Mouse (Mus musculus) embryonic facial prominence, embryonic 11.5 days (tissue): ENCODE data around the gene Tgm5. TPM values are rescaled to one million over a fixed set of nuclear protein-coding genes. Genes with fewer than 3 reads are reported as not detected.

Experiments used
- ATAC-seq: fragments of 200-750 bp; cut with Nextera tagmentation; replicated peaks from 2 replicates; pipeline ENCODE4 v1.8.0; 2017; ENCODE audit warnings: low read depth; ENCODE audit not compliant: insufficient number of reproducible peaks, low FRiP score, low TSS enrichment
- DNase-seq: peaks from one replicate; pipeline ENCODE4 v3.0.0-alpha.2; 2015; ENCODE audit warnings: low spot score
- H3K27ac ChIP-seq: fragments of 300-500 bp; sonication (generic); replicated peaks from 2 replicates; pipeline ENCODE4 v1.5.1; 2014; ENCODE audit warnings: mild to moderate bottlenecking, low read depth, low read length, control low read depth
- H3K27me3 ChIP-seq: fragments of 300-500 bp; sonication (generic); 2 replicates; pipeline ENCODE4 v1.6.1; 2014; ENCODE audit warnings: mild to moderate bottlenecking, low read length, moderate library complexity, mixed read lengths; ENCODE audit not compliant: control insufficient read depth, insufficient read depth
- H3K36me3 ChIP-seq: fragments of 300-500 bp; sonication (generic); replicated peaks from 2 replicates; pipeline ENCODE4 v1.6.1; 2014; ENCODE audit warnings: low read depth, mild to moderate bottlenecking, low read length, moderate library complexity, mixed read lengths; ENCODE audit not compliant: control insufficient read depth, insufficient read depth
- H3K4me1 ChIP-seq: fragments of 300-500 bp; sonication (generic); 2 replicates; pipeline ENCODE4 v1.6.1; 2014; ENCODE audit warnings: low read length, mixed read lengths; ENCODE audit not compliant: control insufficient read depth, insufficient read depth
- H3K4me2 ChIP-seq: fragments of 300-500 bp; sonication (generic); 2 replicates; pipeline ENCODE4 v1.6.1; 2014; ENCODE audit warnings: low read depth, mild to moderate bottlenecking, control low read depth, low read length, moderate library complexity
- H3K4me3 ChIP-seq: fragments of 300-500 bp; sonication (generic); 2 replicates; pipeline ENCODE4 v1.5.1; 2014; ENCODE audit warnings: low read depth, low read length, control low read depth
- H3K9ac ChIP-seq: fragments of 300-500 bp; sonication (generic); replicated peaks from 2 replicates; pipeline ENCODE4 v1.6.1; 2014; ENCODE audit warnings: mild to moderate bottlenecking, control low read depth, low read length
- H3K9me3 ChIP-seq: fragments of 300-500 bp; sonication (generic); replicated peaks from 2 replicates; pipeline ENCODE4 v1.6.1; 2016; ENCODE audit warnings: mild to moderate bottlenecking, low read length, inconsistent platforms, mixed read lengths; ENCODE audit not compliant: control insufficient read depth
- WGBS: fragments of 180-500 bp; shearing (Covaris S2); extraction: QIAGEN DNeasy Blood & Tissue Kit; methylation state at CpG from one replicate; pipeline ENCODE4 v1.1.7; 2014; 5-methylcytosine and 5-hydroxymethylcytosine counted together
- polyA plus RNA-seq: library from polyadenylated mRNA; unstranded; fragments of >200 nt; fragmentation: Nextera tagmentation; extraction: Ambion mirVana; gene quantifications from 2 replicates; pipeline ENCODE4 v1.2.1, GENCODE M21; 2014

Tgm5 gene
- polyA plus RNA-seq, 1 experiment from 2014 or later = not detected

- no peaks in the 10 kb centered on the region for H3K9me3 ChIP-seq
- no peak overlapping the region for H3K9ac ChIP-seq
- DNase-seq = no peak
- H3K4me2 ChIP-seq = no peak overlapping the region
- H3K27ac ChIP-seq = no peak overlapping the region
- H3K36me3 ChIP-seq = no peaks in the 10 kb centered on the region
- no peak overlapping the region for H3K4me3 ChIP-seq
- H3K4me1 ChIP-seq = no peaks in the 10 kb centered on the region
- no peaks in the 10 kb centered on the region for H3K27me3 ChIP-seq
- ATAC-seq = no peak
- WGBS = 73% methylated on average over 4 of the region's 4 CpGs
Measured at GRCm38 (mm10) chr2:121067116-121067515, 18.5 kb downstream of the Tgm5 start.

DNA sequence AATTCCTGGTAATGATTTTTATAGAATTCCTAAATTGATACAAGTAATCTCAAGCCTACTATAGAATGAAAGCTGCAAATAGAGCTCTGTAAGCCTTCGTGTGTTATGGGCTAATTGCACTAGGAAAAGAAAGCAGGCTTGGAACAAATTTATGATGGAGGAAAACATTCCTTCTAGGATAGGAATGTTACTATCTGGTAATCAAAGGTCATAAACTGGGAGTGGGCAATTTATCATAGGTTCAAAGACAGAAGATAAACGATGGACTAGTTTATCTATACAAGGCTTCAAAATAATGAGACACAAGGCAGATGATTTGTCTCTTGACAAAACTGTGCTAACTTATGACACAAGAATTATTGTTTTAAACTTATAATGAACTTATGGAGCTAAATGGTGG is 24.3 kb downstream of the Tgm5 start:
- no peak for DNase-seq
- no peak overlapping the region for H3K27ac ChIP-seq
- H3K36me3 ChIP-seq = no peaks in the 10 kb centered on the region
- WGBS = 83% methylated on average over 2 of the region's 2 CpGs
- no peak overlapping the region for H3K4me3 ChIP-seq
- H3K4me1 ChIP-seq = no peaks in the 10 kb centered on the region
- H3K4me2 ChIP-seq = no peak overlapping the region
- H3K9ac ChIP-seq = no peak overlapping the region
- no peaks in the 10 kb centered on the region for H3K27me3 ChIP-seq
- no peak for ATAC-seq
- H3K9me3 ChIP-seq = no peaks in the 10 kb centered on the region

- 70% methylated on average over 6 of the region's 6 CpGs for WGBS
- Histone ChIP-seq H3K4me2 (no peak overlapping the region), H3K4me1 (no peaks in the 10 kb centered on the region), H3K9me3 (no peaks in the 10 kb centered on the region), H3K36me3 (no peaks in the 10 kb centered on the region), H3K4me3 (no peak overlapping the region), H3K27me3 (no peaks in the 10 kb centered on the region), H3K9ac (no peak overlapping the region), H3K27ac (no peak overlapping the region)
- no peak for DNase-seq
- no peak for ATAC-seq
Measured at GRCm38 (mm10) chr2:121057997-121058396, 27.6 kb downstream of the Tgm5 start.

- DNase-seq = no peak
- H3K9me3 ChIP-seq = no peaks in the 10 kb centered on the region
- no peak for ATAC-seq
- H3K4me3 ChIP-seq = no peak overlapping the region
- no peak overlapping the region for H3K9ac ChIP-seq
- no peak overlapping the region for H3K4me2 ChIP-seq
- H3K36me3 ChIP-seq = no peaks in the 10 kb centered on the region
- H3K4me1 ChIP-seq = no peaks in the 10 kb centered on the region
- 84% methylated on average over 6 of the region's 6 CpGs for WGBS
- no peak overlapping the region for H3K27ac ChIP-seq
- H3K27me3 ChIP-seq = no peaks in the 10 kb centered on the region
Measured at GRCm38 (mm10) chr2:121055915-121056314, 29.7 kb downstream of the Tgm5 start.

DNA sequence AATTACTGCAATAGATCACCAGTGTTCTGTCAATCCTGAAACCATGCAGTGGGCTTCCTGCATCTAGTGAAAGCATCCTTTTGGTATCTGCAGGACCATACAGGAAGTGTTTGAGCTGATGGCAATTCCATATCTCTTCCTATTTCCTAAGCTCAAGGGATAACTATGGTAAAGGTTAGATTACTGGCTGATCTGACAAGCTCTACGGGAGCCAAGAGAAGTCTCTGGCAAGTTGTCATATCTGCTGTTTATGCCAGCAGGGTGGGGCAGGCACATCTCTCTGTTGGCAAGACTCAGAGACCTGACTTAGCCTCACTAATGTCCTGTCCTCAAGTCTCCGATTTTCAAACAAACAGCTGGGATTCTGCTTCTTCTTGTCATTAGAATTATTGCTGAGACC is 31.6 kb downstream of the Tgm5 start:
- Histone ChIP-seq H3K36me3 (no peaks in the 10 kb centered on the region), H3K9me3 (no peaks in the 10 kb centered on the region), H3K27me3 (no peaks in the 10 kb centered on the region), H3K4me2 (no peak overlapping the region), H3K27ac (no peak overlapping the region), H3K4me3 (no peak overlapping the region), H3K9ac (no peak overlapping the region), H3K4me1 (no peaks in the 10 kb centered on the region)
- WGBS = 81% methylated on average over 2 of the region's 2 CpGs
- no peak for DNase-seq
- ATAC-seq = no peak

GRCm38 (mm10) chr2:121052176-121052575 is 33.5 kb downstream of the Tgm5 start:
- no peaks in the 10 kb centered on the region for H3K4me1 ChIP-seq
- DNase-seq (no peak), ATAC-seq (no peak)
- no peak overlapping the region for H3K9ac ChIP-seq
- no peaks in the 10 kb centered on the region for H3K36me3 ChIP-seq
- WGBS = 86% methylated on average over 5 of the region's 5 CpGs
- no peak overlapping the region for H3K4me2 ChIP-seq
- H3K4me3 ChIP-seq = no peak overlapping the region
- H3K9me3 ChIP-seq = no peaks in the 10 kb centered on the region
- H3K27me3 ChIP-seq = no peaks in the 10 kb centered on the region
- H3K27ac ChIP-seq = no peak overlapping the region

DNA sequence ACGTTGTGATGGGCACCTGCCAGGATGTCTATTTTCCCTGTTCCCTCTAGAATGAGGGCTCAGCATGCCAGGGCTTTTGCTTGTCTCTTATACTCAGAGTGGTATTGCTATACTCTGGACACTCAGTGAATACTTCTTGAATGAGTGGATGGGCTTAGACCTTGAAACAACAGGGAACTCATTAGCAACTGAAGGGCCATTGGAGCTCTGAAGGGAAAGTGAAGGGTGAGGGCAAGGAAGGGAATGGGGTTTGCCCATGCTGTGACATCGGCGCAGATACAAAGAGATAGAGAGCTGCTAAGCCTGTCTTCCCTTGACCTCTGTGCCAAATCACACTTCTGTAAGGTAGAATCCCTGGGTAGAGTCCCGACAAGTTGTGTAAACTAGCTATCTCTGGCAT is 40.0 kb downstream of the Tgm5 start:
- WGBS = 70% methylated on average over 4 of the region's 4 CpGs
- H3K36me3 ChIP-seq = no peaks in the 10 kb centered on the region
- ATAC-seq = no peak

DNA sequence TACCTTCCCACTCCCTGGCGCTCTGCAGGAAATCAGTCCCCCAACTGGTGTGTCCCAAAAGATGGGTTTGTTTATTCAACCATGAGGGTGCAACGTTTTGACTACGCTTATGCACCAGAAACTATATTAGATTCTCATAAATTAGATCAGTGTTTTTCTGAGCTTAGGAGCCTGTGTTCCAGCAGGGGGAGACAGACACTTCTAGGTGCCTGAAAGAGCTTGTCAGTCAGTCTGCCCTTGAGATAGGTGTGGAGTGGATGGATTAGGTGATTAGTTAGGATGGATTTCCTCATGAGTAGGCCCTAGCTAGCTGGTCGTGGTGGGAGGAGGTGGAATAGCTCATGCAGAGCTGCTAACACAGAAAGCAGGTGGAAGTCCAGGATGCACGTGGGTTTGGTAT is 44.5 kb downstream of the Tgm5 start:
- peak; percentile 38 for DNase-seq
- WGBS = 54% methylated on average over 5 of the region's 5 CpGs

More for the DNA sequence above, 40.0 kb downstream of the Tgm5 start:
- no peak overlapping the region for H3K9ac ChIP-seq
- H3K4me3 ChIP-seq = no peak overlapping the region
- no peak overlapping the region for H3K4me2 ChIP-seq
- H3K27me3 ChIP-seq = no peaks in the 10 kb centered on the region
- no peak for DNase-seq
- no peak overlapping the region for H3K27ac ChIP-seq
- H3K9me3 ChIP-seq = no peaks in the 10 kb centered on the region
- H3K4me1 ChIP-seq = no peaks in the 10 kb centered on the region

More for the DNA sequence above, 44.5 kb downstream of the Tgm5 start:
- no peaks in the 10 kb centered on the region for H3K9me3 ChIP-seq
- H3K4me2 ChIP-seq = no peak overlapping the region
- no peaks in the 10 kb centered on the region for H3K27me3 ChIP-seq
- H3K4me3 ChIP-seq = no peak overlapping the region
- no peak overlapping the region for H3K27ac ChIP-seq
- ATAC-seq = no peak
- no peaks in the 10 kb centered on the region for H3K36me3 ChIP-seq
- H3K4me1 ChIP-seq = no peaks in the 10 kb centered on the region
- H3K9ac ChIP-seq = no peak overlapping the region
